Mouse (Mus musculus) thymus, postnatal 36 days (tissue): ENCODE results near the gene Gm49354.
A peak's percentile ranks its signal among the peaks of the same experiment; 100 is the strongest.
"Not testable (repeated sequence)": the region's sequence is repeated elsewhere in the genome, so short reads cannot be mapped to it uniquely, and the experiment has no call there.

Experiments used
- DNase-seq, 2 experiments: peaks; one replicate each; pipeline ENCODE4 v3.0.0; 2022; ENCODE audit warnings: mixed read lengths in 2 of 2

Gene Gm49354

GRCm38 (mm10) chr13:59766786-59767515 lies 15.1 kb downstream of the Gm49354 start:
- DNase-seq = no peak

- no peak for DNase-seq
These were observed 19.3 kb downstream of the Gm49354 start for GRCm38 (mm10) chr13:59762791-59763190.

DNA sequence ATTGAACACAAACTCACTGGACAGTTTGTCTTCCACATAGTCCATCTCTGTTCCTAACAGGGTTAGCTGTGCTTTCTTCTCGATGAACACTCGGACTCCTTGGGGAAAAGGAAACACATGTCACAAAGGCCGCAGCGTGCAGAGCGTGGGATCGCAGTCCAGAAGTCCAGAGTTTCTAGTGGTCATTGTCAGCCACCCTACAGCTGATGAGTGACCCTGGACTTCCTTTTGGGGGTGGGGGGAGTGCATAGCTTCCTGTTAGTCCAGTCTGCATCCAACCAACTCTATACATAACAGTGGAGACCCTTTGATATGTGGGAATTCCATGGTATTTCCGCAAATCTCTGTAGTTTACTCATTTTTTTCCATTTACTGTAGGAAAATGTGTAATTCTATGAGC lies 25.1 kb downstream of the Gm49354 start:
- DNase-seq = no peak

- DNase-seq = no peak
These were observed 31.7 kb downstream of the Gm49354 start for GRCm38 (mm10) chr13:59750310-59750709.

DNA sequence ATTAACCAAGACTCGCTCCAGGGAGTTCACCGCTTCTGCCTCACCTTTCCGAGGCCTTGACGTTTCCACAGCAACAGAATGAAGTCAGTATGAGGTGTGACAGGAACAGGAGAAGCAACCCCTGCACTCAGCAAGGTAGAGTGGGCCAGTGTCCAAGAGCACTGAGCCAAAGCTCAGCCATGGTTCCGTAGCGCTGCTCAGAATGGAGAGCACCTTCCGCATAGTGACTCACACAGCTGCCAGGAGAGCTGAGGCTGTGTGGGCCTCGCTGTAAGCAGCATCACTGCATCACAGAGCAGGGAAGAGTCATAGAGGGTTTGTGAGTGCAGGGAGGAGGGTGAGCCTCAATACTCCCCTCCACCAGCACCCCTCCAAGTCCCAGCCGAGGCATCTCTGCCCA lies 35.3 kb downstream of the Gm49354 start, which contains the start of gene 1700014D04Rik:
Gene 1700014D04Rik (minus strand): TSS at position 42 of the 400 bp plus-strand sequence.
- no peak for DNase-seq

GRCm38 (mm10) chr13:59746164-59746563 lies 35.9 kb downstream of the Gm49354 start:
- no peak for DNase-seq

GRCm38 (mm10) chr13:59745462-59745861 lies 36.6 kb downstream of the Gm49354 start:
- no peak for DNase-seq

DNA sequence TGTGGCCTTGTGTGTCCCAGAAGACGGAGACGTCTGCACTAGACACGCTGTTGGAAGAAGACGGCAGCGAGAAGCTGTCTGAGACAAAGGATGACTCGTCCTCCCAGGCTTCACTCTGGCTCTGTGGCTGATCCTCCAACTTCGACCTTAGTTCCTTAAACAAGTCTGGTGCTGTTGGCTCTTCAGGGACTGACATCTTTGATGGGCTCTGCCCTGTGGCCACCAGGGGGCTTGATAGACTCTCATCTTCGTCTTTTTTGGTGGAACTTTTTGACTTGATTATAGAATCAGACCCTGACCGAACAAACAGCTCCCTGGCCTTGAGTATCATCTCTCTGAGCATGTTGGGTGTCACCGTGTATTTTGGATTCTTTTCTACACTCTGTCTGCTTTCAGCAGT lies 40.3 kb downstream of the Gm49354 start:
- DNase-seq = no peak

- no peak for DNase-seq
These were observed 40.9 kb downstream of the Gm49354 start for GRCm38 (mm10) chr13:59741096-59741495.

DNA sequence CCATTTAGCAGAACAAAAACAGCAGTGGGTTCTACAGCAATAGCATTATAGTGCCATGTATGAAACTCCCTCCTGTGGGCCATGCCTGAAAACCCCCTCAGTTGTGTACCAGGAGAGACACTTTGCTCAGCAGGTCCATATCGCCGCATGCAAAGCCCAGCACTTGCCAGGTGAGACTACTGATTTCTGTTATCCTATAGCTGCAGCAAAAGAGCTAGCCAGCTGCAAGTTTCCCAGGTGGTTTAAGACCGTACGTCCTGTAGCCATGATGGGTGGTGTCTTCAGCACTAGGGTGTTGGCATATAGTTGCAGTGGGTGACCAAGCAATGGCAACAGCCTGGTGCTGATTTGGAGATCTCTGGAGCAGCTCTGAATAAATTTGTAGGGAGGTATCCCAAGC lies 42.6 kb downstream of the Gm49354 start:
- no peak for DNase-seq

DNA sequence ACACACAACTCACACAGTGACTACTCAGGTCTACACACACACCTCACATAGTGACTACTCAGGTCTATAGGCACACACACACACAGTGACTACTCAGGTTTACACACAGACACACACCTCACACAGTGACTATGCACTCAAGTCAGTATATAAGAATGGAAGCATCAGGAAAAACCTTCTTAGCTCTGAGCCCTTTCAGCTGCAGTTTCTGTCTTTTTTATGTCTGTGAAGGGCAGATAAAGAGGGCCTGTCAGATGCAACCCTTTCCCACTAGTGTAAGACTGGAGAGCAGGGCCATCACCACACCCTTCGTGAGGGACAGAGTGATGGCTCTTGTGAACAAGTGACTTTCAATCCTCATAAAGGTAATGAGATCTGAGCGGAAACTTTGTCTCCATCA lies 43.6 kb downstream of the Gm49354 start:
- no peak for DNase-seq

DNA sequence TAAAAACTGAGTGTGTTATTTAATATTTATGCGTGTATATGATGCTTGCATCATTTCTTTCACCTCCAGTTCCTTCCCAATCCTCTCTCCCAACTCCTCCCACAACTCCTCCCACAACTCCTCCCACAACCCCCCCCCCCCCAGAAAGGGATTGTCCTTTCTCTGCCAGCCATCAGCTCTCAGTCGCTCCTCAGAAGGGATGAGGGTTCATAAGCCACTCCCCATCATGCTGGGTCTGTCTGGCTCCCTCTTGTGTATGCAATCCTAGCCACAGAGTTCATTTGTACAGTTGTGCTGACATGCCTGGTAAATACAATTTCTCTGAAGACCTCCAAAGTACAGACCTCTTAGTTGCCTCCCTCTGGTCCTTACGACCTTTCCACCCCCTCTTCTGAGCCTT lies 46.9 kb downstream of the Gm49354 start:
- DNase-seq = no peak

- not testable (repeated sequence) for DNase-seq
These were observed 47.7 kb downstream of the Gm49354 start for GRCm38 (mm10) chr13:59734347-59734746.

DNA sequence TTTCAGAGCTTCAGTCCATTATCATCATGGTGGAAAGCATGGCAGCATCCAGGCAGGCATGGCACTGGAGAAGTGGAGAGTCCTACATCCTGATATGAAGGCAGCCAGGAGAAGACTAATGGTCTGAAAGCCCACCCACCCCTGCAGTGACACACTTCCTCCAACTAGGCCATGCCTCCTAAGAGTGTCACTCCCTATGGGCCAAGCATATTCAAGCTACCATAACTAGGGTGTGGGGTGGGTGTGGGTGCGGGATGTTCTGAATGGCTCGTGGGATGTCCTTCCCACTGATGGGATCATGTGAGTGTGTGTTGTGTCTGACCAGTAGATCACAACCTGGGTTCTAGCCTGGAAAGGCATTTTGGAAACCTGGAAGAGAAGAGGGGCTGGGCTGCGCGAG lies 48.1 kb downstream of the Gm49354 start:
- DNase-seq = no peak

DNA sequence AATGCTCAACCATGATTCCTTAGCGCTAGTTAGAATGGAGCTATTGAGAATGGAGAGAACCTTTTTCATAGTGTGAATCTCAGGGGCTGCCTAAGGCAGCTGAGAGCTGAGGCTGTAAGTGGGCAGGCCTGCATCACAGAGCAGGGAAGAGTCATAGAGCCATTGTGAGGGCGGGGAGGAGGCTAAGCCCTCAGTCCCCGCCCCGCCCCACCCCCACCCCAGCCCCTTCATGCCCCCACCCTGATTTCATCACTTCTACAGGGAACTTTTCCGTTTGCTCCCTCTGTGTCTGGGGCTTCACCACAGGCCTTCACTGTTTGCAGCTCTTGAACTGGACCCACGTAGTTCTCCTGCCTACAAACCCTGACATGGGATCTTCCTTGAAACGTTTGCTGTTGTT lies 50.4 kb downstream of the Gm49354 start, which contains the start of gene Spata31d1d:
Gene Spata31d1d (minus strand): TSS at position 101 of the 400 bp plus-strand sequence.
- DNase-seq = no peak

DNA sequence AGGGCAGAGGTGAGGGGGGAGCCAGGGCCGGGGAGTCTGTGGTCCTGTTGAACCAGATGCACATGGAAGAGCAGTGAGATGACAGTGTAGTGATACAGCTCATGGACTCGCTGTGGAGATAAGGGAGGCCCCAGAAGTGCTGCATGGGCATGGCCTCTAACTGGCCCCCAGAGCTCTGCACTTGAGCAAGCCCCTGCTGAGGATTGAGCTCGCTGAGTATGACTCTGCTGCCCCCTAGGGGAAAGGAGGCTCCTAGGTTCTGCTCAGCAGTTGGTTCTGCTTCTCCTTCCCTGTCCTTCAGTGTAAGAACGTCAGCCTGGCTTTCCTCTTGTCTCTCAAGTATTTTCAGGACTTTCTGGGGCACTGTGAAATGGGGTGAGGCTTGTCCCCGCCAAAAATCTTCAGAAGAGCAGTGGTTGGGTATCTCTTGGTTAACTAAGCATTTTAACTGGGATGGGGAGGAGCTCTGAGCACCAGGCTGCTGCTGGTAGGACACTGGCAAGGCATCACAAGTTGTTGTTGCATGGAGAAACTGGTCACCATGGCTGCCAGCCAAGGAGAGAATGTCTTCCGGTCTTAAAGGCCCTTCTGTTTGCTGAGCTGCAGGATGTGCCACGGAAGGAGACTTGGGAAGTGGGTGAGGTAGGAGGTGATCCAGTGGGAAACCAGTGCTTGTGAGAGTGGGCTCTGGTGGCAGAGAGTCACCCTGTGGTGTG lies 53.5 kb downstream of the Gm49354 start:
- peak; percentile 72 to 74 for DNase-seq

- DNase-seq = no peak
These were observed 55.7 kb downstream of the Gm49354 start for GRCm38 (mm10) chr13:59726139-59726867.

DNA sequence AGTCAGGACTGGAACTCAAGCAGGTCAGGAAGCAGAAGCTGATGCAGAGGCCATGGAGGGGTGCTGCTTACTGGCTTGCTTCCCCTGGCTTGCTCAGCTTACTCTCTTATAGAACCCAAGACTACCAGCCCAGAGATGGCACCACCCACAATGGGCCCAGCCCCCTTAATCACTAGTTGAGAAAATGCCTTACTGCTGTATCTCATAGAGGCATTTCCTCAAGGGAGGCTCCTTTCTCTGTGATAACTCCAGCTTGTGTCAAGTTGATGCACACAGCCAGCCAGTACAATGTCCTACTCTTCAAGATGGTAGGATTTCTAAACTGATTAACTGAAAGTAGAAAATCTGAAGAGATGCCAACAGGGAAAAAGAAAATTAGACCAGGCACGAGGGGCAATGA lies 60.0 kb downstream of the Gm49354 start:
- DNase-seq = not testable (repeated sequence)

- DNase-seq = no peak
These were observed 62.6 kb downstream of the Gm49354 start for GRCm38 (mm10) chr13:59719475-59719874.

DNA sequence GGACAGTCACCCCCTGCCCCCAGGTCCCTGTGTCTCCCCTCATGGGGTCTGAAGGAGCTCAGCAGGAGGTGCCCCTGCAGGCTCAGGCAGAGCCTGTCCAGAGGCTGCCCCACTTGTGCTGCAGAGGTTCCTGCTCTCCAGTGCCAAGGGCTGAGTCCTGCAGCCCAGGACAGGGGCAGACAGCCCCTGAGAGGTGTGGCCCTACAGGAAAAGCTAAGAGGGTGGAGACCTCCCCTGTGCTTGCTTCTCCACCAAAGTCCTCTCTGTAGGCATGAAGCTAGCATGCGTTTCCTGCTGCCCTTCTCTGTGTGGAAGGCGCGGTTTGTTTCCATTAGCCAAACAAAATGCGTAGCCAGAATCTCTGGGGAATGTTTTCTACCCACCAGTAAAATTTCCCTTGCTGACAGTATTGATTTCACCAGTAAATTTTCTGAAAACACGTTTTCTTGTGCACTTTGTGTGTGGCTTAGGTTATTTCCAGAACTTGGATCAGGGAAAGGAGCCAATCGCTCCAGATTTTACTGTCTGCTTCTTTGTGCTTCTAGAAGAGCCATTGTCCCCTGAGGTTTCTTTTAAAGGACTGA lies 63.1 kb downstream of the Gm49354 start:
- not testable (repeated sequence) for DNase-seq

- DNase-seq = no peak
These were observed 68.3 kb downstream of the Gm49354 start for GRCm38 (mm10) chr13:59713710-59714109.

DNA sequence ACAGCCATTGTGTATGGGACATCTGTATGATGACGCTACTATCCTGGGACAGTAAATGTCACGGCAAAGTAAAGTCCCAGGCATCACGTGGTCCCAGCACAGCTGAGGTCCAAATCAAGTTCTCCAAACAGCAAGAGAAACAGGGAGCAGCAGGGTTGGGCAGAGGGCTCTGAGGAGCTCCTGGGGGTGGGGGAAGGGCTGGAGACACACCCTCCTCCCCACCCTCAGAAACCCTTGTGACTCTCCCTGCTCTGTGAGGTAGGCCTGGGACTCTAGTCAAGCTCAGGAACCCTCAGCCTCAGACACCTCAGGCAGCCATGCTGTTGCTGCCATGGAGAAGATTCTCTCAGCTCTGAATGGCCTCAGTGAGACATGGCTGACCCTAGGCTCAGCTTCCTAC lies 70.1 kb downstream of the Gm49354 start, which contains the start of gene Spata31d1b:
Gene Spata31d1b (plus strand): TSS at position 301 of the 400 bp plus-strand sequence.
- DNase-seq = not testable (repeated sequence)

DNA sequence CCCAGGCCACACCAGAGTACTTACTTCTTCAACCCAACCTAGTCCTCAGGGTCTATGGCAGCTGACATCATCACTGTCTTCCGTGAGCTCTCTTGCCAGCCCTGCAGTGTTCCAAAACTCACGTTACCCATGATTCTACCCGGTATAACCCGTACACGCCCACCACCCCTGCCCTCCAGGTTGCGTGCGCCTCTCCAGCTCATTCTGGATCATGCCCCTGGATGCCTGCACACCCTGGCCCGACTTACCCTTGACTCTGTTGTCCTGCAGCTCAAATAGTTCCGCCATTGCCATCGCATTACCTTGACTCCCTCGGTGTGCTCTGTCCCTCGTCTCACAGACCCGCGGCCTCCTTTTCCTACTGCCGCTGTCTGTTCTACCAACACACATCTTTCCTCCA lies 71.8 kb downstream of the Gm49354 start, which contains the start of gene Spata31d1a:
Gene Spata31d1a (minus strand): TSS at position 101 of the 400 bp plus-strand sequence.
- no peak for DNase-seq
